Mouse (Mus musculus): ENCODE measurements around the gene Adamts17. TPM values are rescaled to one million over a fixed set of nuclear protein-coding genes. Genes with fewer than 3 reads are reported as not detected.

Adamts17 gene
- polyA plus RNA-seq, 1 experiment: 1.5 TPM

GRCm38 (mm10) chr7:66957764-66958163 is 118.2 kb downstream of the Adamts17 start:
- Histone ChIP-seq H3K27ac (ENCODE audit: insufficient read depth, low read depth, low read length) (no peak overlapping the region), H3K27me3 (ENCODE audit: control insufficient read depth, insufficient read depth, low read length) (no peaks in the 10 kb centered on the region), H3K36me3 (ENCODE audit: control insufficient read depth, insufficient read depth, low read length) (no peaks in the 10 kb centered on the region), H3K4me3 (ENCODE audit: low read depth, low read length) (no peak overlapping the region), H3K4me1 (ENCODE audit: control insufficient read depth, insufficient read depth, insufficient read length, low read length) (peaks cover 6% of the 10 kb centered on the region; the same call in 1 of the 2 replicates)
- WGBS: 86% methylated on average over 7 of the region's 7 CpGs
- TF ChIP-seq POLR2A (IDR thresholded peaks at IDR 0.05; ENCODE audit: low read depth, low read length) (no peak), CTCF (IDR thresholded peaks at IDR 0.05; ENCODE audit: extremely low read depth, insufficient read length, insufficient replicate concordance, low read depth, low read length) (no peak)

GRCm38 (mm10) chr7:66960246-66961033 is 120.9 kb downstream of the Adamts17 start:
- Histone ChIP-seq H3K36me3 (ENCODE audit: control insufficient read depth, insufficient read depth, low read length) (no peaks in the 10 kb centered on the region), H3K27me3 (ENCODE audit: control insufficient read depth, insufficient read depth, low read length) (no peaks in the 10 kb centered on the region), H3K27ac (ENCODE audit: insufficient read depth, low read depth, low read length) (no peak overlapping the region), H3K4me3 (ENCODE audit: low read depth, low read length) (no peak overlapping the region), H3K4me1 (ENCODE audit: control insufficient read depth, insufficient read depth, insufficient read length, low read length) (peaks cover 2% of the 10 kb centered on the region; the same call in 1 of the 2 replicates)
- no peak for TF ChIP-seq CTCF (IDR thresholded peaks at IDR 0.05; ENCODE audit: extremely low read depth, insufficient read length, insufficient replicate concordance, low read depth, low read length)
- 44% methylated on average over 8 of the region's 8 CpGs for WGBS

GRCm38 (mm10) chr7:66962736-66963135 is 123.2 kb downstream of the Adamts17 start:
- Histone ChIP-seq H3K4me1 (ENCODE audit: control insufficient read depth, insufficient read depth, insufficient read length, low read length) (peaks cover 2% of the 10 kb centered on the region; the same call in 1 of the 2 replicates), H3K36me3 (ENCODE audit: control insufficient read depth, insufficient read depth, low read length) (no peaks in the 10 kb centered on the region), H3K4me3 (ENCODE audit: low read depth, low read length) (no peak overlapping the region), H3K27ac (ENCODE audit: insufficient read depth, low read depth, low read length) (no peak overlapping the region), H3K27me3 (ENCODE audit: control insufficient read depth, insufficient read depth, low read length) (no peaks in the 10 kb centered on the region)
- 90% methylated on average over 10 of the region's 10 CpGs for WGBS
- TF ChIP-seq POLR2A (IDR thresholded peaks at IDR 0.05; ENCODE audit: low read depth, low read length): no peak
- TF ChIP-seq CTCF (IDR thresholded peaks at IDR 0.05; ENCODE audit: extremely low read depth, insufficient read length, insufficient replicate concordance, low read depth, low read length): no peak

GRCm38 (mm10) chr7:66963541-66963940 is 124.0 kb downstream of the Adamts17 start:
- WGBS: 26% methylated on average over 8 of the region's 8 CpGs
- Histone ChIP-seq H3K4me1 (ENCODE audit: control insufficient read depth, insufficient read depth, insufficient read length, low read length) (peaks cover 2% of the 10 kb centered on the region; the same call in 1 of the 2 replicates), H3K36me3 (ENCODE audit: control insufficient read depth, insufficient read depth, low read length) (no peaks in the 10 kb centered on the region), H3K4me3 (ENCODE audit: low read depth, low read length) (no peak overlapping the region), H3K27me3 (ENCODE audit: control insufficient read depth, insufficient read depth, low read length) (no peaks in the 10 kb centered on the region), H3K27ac (ENCODE audit: insufficient read depth, low read depth, low read length) (no peak overlapping the region)
- TF ChIP-seq POLR2A (IDR thresholded peaks at IDR 0.05; ENCODE audit: low read depth, low read length) (no peak), CTCF (IDR thresholded peaks at IDR 0.05; ENCODE audit: extremely low read depth, insufficient read length, insufficient replicate concordance, low read depth, low read length) (no peak)

- Histone ChIP-seq H3K27ac (ENCODE audit: insufficient read depth, low read depth, low read length) (no peak overlapping the region), H3K4me3 (ENCODE audit: low read depth, low read length) (no peak overlapping the region)
- 72% methylated on average over 6 of the region's 6 CpGs for WGBS
Measured at GRCm38 (mm10) chr7:66966541-66967205, 127.1 kb downstream of the Adamts17 start.

GRCm38 (mm10) chr7:66967206-66967919 is 127.8 kb downstream of the Adamts17 start:
- 82% methylated on average over 8 of the region's 8 CpGs for WGBS
- Histone ChIP-seq H3K27me3 (ENCODE audit: control insufficient read depth, insufficient read depth, low read length) (no peaks in the 10 kb centered on the region), H3K4me3 (ENCODE audit: low read depth, low read length) (no peak overlapping the region), H3K4me1 (ENCODE audit: control insufficient read depth, insufficient read depth, insufficient read length, low read length) (no peaks in the 10 kb centered on the region), H3K36me3 (ENCODE audit: control insufficient read depth, insufficient read depth, low read length) (no peaks in the 10 kb centered on the region), H3K27ac (ENCODE audit: insufficient read depth, low read depth, low read length) (no peak overlapping the region)
- TF ChIP-seq CTCF (IDR thresholded peaks at IDR 0.05; ENCODE audit: extremely low read depth, insufficient read length, insufficient replicate concordance, low read depth, low read length): no peak
- no peak for TF ChIP-seq POLR2A (IDR thresholded peaks at IDR 0.05; ENCODE audit: low read depth, low read length)

More at GRCm38 (mm10) chr7:66966541-66967205, 127.1 kb downstream of the Adamts17 start:
- Histone ChIP-seq H3K4me1 (ENCODE audit: control insufficient read depth, insufficient read depth, insufficient read length, low read length) (no peaks in the 10 kb centered on the region), H3K27me3 (ENCODE audit: control insufficient read depth, insufficient read depth, low read length) (no peaks in the 10 kb centered on the region), H3K36me3 (ENCODE audit: control insufficient read depth, insufficient read depth, low read length) (no peaks in the 10 kb centered on the region)
- TF ChIP-seq POLR2A (IDR thresholded peaks at IDR 0.05; ENCODE audit: low read depth, low read length) (no peak), CTCF (IDR thresholded peaks at IDR 0.05; ENCODE audit: extremely low read depth, insufficient read length, insufficient replicate concordance, low read depth, low read length) (no peak)
